Mouse (Mus musculus): ENCODE measurements around the gene Klk6.

Gene Klk6

GRCm38 (mm10) chr7:43824199-43824598, at the start of gene Klk6:
Gene Klk6, plus strand, starts transcription at chr7:43824499.
- DNase-seq: no peak

- DNase-seq: no peak
These were observed 49.5 kb upstream of the Klk6 start for GRCm38 (mm10) chr7:43774802-43775201.

- DNase-seq: no peak
These were observed 48.8 kb upstream of the Klk6 start for GRCm38 (mm10) chr7:43775311-43776057.

DNA sequence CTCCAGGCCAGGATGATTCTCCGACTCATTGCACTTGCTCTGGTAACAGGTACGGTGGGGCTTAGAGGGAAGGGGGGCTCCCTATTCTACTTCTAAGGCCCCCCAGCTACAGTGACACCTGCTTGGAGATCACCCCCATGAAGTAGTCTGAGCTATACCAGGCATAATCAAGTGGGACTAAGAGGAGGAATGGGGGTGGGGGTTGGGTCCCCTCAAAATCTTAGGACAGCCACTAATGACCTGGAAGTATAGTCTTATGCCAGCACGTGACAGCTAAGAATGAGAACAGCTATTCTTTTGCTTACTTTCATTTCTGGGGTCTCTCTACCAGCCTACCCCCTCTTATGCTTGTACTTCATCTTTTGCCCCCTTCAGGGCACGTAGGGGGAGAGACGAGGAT, 47.8 kb upstream of the Klk6 start:
- no peak for DNase-seq

DNA sequence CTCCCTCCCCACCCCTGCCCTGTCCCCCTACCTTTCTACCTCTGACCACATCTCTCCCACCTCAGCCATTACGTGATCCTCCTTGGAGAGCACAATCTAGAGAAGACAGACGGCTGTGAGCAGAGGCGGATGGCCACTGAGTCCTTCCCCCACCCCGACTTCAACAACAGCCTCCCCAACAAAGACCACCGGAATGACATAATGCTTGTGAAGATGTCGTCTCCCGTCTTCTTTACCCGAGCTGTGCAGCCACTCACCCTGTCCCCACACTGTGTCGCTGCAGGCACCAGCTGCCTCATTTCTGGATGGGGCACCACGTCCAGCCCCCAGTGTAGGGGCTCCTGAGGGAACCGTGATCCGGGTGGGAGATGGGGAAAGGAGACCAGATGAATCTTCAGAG, 46.9 kb upstream of the Klk6 start:
- DNase-seq: no peak

GRCm38 (mm10) chr7:43778176-43778970, 45.9 kb upstream of the Klk6 start:
- DNase-seq: no peak

- no peak for DNase-seq
These were observed 44.1 kb upstream of the Klk6 start for GRCm38 (mm10) chr7:43780241-43780640.

DNA sequence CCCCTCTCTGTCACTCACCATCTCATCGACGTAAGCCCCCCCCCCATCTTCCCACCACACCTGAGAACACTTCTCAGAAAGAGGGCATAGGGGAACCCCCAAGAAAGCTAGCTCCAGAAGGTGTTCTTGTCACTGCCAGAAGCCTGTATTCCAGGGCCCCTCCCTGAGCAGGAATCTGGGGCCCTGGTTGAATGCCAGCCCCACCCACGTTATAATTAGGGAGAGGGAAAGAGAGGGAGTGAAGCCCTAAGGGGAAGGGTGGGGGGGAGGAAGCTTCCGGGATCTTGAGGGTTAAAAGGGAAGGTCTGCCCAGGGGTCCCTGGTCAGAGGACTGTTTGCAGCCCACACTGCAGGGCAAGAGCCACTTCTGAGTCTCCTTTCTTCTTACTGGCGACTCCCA, 43.6 kb upstream of the Klk6 start, which contains the start of gene Klk10:
Gene Klk10 (plus strand): TSS at position 290 of the 400 bp plus-strand sequence.
- no peak for DNase-seq

- DNase-seq: no peak
These were observed 42.8 kb upstream of the Klk6 start for GRCm38 (mm10) chr7:43781541-43781940.

DNA sequence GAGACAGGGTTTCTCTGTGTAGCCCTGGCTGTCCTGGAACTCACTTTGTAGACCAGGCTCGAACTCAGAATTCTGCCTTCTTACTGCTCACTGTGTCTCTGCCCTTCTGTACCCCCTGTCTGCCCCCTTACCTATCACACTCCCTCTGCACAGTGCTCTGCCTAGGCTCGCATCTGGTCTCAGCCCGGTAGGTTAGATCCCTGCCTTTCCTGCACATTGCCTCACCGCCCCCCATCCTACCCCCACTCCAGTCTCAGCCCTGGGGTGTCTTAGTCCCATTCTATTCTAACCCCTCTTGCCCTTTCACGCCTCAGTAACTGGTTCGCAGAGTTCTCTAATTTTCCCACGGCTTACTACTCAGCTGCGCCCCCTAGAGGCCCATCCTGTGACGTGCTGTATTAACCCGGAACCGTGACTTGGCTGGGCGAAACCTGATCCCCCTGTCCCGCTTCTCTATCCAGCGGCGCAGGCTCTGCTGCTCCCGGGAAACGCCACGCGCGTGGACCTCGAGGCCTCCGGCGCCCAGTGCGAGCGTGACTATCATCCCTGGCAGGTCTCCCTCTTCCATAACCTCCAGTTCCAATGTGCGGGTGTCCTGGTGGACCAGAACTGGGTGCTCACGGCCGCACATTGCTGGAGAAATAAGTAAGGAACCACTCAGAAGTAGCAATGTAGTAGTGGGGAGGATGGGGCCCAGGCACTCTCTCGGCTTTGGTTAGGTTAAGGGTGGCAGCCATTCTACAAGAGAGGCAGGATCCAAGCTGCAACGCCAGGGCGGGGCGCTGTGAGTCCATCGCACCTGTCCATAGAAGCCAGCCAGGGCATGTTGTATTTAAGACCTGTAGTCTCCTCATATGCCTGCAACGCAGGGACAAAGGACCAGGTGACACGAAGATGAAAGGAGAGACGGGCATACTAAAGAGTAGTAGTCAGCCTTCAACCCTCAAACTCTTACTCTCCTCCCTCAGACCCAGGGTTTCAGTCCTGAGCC, 41.7 kb upstream of the Klk6 start:
- DNase-seq: peak; percentile 79

- DNase-seq: peak; percentile 45
These were observed 39.0 kb upstream of the Klk6 start for GRCm38 (mm10) chr7:43785286-43785685.

- no peak for DNase-seq
These were observed 36.2 kb upstream of the Klk6 start for GRCm38 (mm10) chr7:43788096-43788495.

DNA sequence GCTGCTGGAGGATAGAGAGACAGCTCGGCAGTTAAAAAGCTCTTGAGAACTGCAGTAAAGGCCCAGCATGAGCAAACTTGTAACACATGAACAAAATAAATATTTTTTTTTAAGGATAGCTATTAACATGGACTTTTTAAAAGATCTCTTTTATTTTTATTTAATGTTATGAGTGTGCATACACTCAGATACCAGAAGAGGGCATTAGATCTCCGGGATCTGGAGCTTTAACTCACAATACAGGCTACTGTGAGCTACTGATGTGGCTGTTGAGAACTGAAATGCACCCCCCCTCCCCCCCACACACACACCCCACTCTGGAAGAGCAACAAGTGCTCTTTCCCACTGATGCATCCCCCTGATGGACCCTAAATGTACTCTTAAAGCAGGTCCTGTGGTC, 35.0 kb upstream of the Klk6 start:
- DNase-seq: no peak

GRCm38 (mm10) chr7:43791591-43791990, 32.7 kb upstream of the Klk6 start, which contains the start of gene Klk9:
Gene Klk9, plus strand, starts transcription at chr7:43791891.
- no peak for DNase-seq

DNA sequence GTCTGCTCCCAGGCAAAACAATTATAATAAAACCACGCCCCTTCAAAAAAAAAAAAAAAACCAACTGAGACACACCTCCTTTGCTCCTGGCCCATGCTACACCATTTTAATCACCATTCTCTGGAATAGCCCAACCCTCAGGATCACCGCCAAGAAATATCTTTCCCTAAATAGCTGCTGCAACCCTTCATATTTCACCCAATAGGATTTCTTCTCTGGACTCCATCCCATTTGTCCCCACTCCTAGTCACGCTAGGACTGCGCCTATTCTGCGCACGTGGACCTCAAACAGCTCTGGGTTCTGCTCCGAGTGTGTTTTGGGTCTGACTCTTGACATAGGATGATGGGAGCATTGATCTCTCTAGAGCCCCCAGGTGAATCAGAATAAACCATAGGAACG, 27.9 kb upstream of the Klk6 start:
- no peak for DNase-seq

GRCm38 (mm10) chr7:43797333-43797769, 26.9 kb upstream of the Klk6 start, which contains the start of gene Klk8:
Gene Klk8, plus strand, starts transcription at chr7:43797577.
- peak; percentile 9 for DNase-seq

- no peak for DNase-seq
These were observed 26.3 kb upstream of the Klk6 start for GRCm38 (mm10) chr7:43797844-43798462.

DNA sequence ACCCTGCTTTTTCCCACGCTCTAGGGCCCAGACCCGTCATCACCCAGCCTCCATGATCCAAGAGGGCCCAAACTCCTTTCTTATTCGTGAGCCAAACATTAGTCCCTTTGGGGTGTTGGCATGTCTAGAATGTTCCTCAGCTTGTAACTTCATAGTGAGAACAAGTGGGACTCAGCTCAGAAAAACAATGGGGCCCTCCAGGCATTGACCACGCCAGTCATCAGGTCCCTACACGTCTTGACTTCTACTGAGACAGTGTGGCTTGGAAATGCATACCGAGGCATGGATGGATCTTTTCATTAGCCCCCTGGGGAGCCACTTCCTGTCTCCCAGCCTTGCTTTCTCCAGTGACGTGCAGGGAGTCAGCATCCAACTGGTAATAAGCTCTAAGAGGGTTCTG, 24.4 kb upstream of the Klk6 start:
- no peak for DNase-seq

- DNase-seq: no peak
These were observed 13.3 kb upstream of the Klk6 start, which contains the start of gene Klk7 for GRCm38 (mm10) chr7:43810994-43811393. Gene Klk7, plus strand, starts transcription at chr7:43811294.

- no peak for DNase-seq
These were observed 9.1 kb upstream of the Klk6 start for GRCm38 (mm10) chr7:43815211-43815610.

- no peak for DNase-seq
These were observed 7.6 kb upstream of the Klk6 start for GRCm38 (mm10) chr7:43816746-43817145.

DNA sequence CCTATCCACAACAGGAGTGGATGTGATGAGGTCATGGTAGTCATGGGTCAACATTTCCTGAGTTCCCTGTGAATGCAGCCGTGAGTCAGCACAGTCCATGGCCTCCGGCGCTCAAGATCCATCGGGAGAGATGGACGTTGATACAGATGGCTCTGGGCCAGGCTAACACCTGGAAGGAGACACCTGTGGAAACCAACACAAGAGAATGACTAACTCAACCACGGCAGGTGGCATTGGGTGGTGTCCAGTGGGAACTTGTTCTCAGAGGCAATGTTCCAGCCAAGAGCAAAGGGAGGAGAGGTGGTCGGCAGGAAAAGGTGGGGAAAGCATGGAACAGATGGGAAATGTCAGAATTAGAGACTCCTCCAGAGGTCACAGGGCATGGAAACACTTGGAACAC, 2.7 kb upstream of the Klk6 start:
- DNase-seq: no peak
